ENCODE assay signal across 20 mouse cellular contexts in genomic region chr9:55710553-55710952, GRCm38 (mm10).
DNase-seq lines count a peak whose midpoint lies in the region; ATAC-seq lines count a peak whose summit lies in the region.
"Had no signal": no experiment of that assay in that cellular context is flagged by ENCODE, and none has a peak within 500 bp of the region (broad histone marks: within the 10 kb centered on the region; RNA-seq: fewer than 3 reads in every experiment).

No protein-coding gene starts in this region.

- no peaks in the 10 kb centered on the region for H3K9me3 ChIP-seq in forebrain, embryonic 15.5 days
- no peaks in the 10 kb centered on the region for H3K9me3 ChIP-seq in forebrain, embryonic 11.5 days (ENCODE audit: control insufficient read depth, low read length)
- H3K9me3 ChIP-seq in intestine, embryonic 16.5 days (ENCODE audit: control insufficient read depth, low read length) = no peaks in the 10 kb centered on the region
- H3K9me3 ChIP-seq: embryonic facial prominence, embryonic 12.5 days; G1E; heart, embryonic 13.5 days; hindbrain, embryonic 15.5 days had no signal

- DNase-seq in cerebellum, postnatal 10 days = peak; percentile 23 to 34
- DNase-seq in cerebellum, adult 18-20 months = no peak
- DNase-seq in forebrain, embryonic 11.5 days (ENCODE audit: low spot score) = no peak
- DNase-seq in layer of hippocampus, postnatal 36 days = peak; percentile 2 to 5
- no peak for DNase-seq in layer of hippocampus, postnatal 25 days (ENCODE audit: extremely low spot score in 1 of 2, low spot score in 1 of 2)
- peak; percentile 18 for DNase-seq in brain, embryonic 18.5 days (ENCODE audit: low read depth, low spot score)
- DNase-seq: adrenal gland, postnatal 14 days; B cell, adult 2 months; cerebellum, adult 9-10 months; gastrocnemius, postnatal 36 days; heart, adult 11 months; heart, postnatal 36 days had no signal

- H3K36me3 ChIP-seq in forebrain, embryonic 15.5 days = no peaks in the 10 kb centered on the region
- no peaks in the 10 kb centered on the region for H3K36me3 ChIP-seq in forebrain, embryonic 11.5 days (ENCODE audit: control insufficient read depth, insufficient read depth, low read length)
- H3K36me3 ChIP-seq in intestine, embryonic 16.5 days (ENCODE audit: control insufficient read depth, insufficient read depth, low read length) = no peaks in the 10 kb centered on the region
- H3K36me3 ChIP-seq: embryonic facial prominence, embryonic 12.5 days; G1E; heart, embryonic 13.5 days; hindbrain, embryonic 15.5 days had no signal

- no peak overlapping the region for H3K4me3 ChIP-seq in forebrain, embryonic 15.5 days
- no peak overlapping the region for H3K4me3 ChIP-seq in forebrain, embryonic 11.5 days (ENCODE audit: low read depth, low read length)
- no peak overlapping the region for H3K4me3 ChIP-seq in intestine, embryonic 16.5 days (ENCODE audit: low read length)
- H3K4me3 ChIP-seq: embryonic facial prominence, embryonic 12.5 days; heart, embryonic 13.5 days; hindbrain, embryonic 15.5 days had no signal

- peak; percentile 79 for ATAC-seq in forebrain, embryonic 15.5 days (replicated peaks)
- ATAC-seq in forebrain, embryonic 11.5 days (replicated peaks; ENCODE audit: low FRiP score) = no peak
- ATAC-seq in intestine, embryonic 16.5 days = no peak
- ATAC-seq: CD4-positive, CD25-positive, alpha-beta regulatory T cell, adult 4 months; intestine, postnatal 0 days had no signal

- H3K27ac ChIP-seq in forebrain, embryonic 15.5 days (replicated peaks) = peak overlapping the region; percentile 19; the same call in 1 of the 2 replicates
- no peak overlapping the region for H3K27ac ChIP-seq in forebrain, embryonic 11.5 days (ENCODE audit: low read depth, low read length)
- H3K27ac ChIP-seq in intestine, embryonic 16.5 days (ENCODE audit: low read length) = no peak overlapping the region
- H3K27ac ChIP-seq: embryonic facial prominence, embryonic 12.5 days; heart, embryonic 13.5 days; hindbrain, embryonic 15.5 days had no signal

- H3K9ac ChIP-seq in forebrain, embryonic 15.5 days (replicated peaks) = no peak overlapping the region
- H3K9ac ChIP-seq in forebrain, embryonic 11.5 days (ENCODE audit: low read length) = no peak overlapping the region; the same call in 1 of the 2 replicates
- H3K9ac ChIP-seq in intestine, embryonic 16.5 days (ENCODE audit: low read depth, low read length) = no peak overlapping the region
- H3K9ac ChIP-seq: embryonic facial prominence, embryonic 12.5 days; heart, embryonic 13.5 days; hindbrain, embryonic 15.5 days had no signal

- 70% methylated on average over 5 of the region's 5 CpGs for WGBS in forebrain, embryonic 15.5 days
- 82% methylated on average over 5 of the region's 5 CpGs for WGBS in forebrain, embryonic 11.5 days
- WGBS in intestine, embryonic 16.5 days = 88% methylated on average over 5 of the region's 5 CpGs

- H3K27me3 ChIP-seq in forebrain, embryonic 15.5 days = no peaks in the 10 kb centered on the region
- no peaks in the 10 kb centered on the region for H3K27me3 ChIP-seq in forebrain, embryonic 11.5 days (ENCODE audit: control insufficient read depth, insufficient read depth, low read length)
- no peaks in the 10 kb centered on the region for H3K27me3 ChIP-seq in intestine, embryonic 16.5 days (replicated peaks; ENCODE audit: control insufficient read depth, insufficient read depth, low read length)
- H3K27me3 ChIP-seq: embryonic facial prominence, embryonic 12.5 days; heart, embryonic 13.5 days; hindbrain, embryonic 15.5 days had no signal

- no peaks in the 10 kb centered on the region for H3K4me1 ChIP-seq in forebrain, embryonic 15.5 days
- no peaks in the 10 kb centered on the region for H3K4me1 ChIP-seq in forebrain, embryonic 11.5 days (replicated peaks; ENCODE audit: control insufficient read depth, insufficient read depth, low read length)
- H3K4me1 ChIP-seq in intestine, embryonic 16.5 days (ENCODE audit: control insufficient read depth, insufficient read depth, low read length) = no peaks in the 10 kb centered on the region
- H3K4me1 ChIP-seq: embryonic facial prominence, embryonic 12.5 days; heart, embryonic 13.5 days; hindbrain, embryonic 15.5 days had no signal

- no peak overlapping the region for H3K4me2 ChIP-seq in forebrain, embryonic 15.5 days (replicated peaks)
- H3K4me2 ChIP-seq in forebrain, embryonic 11.5 days (ENCODE audit: low read depth, low read length, severe bottlenecking) = no peak overlapping the region
- H3K4me2 ChIP-seq in intestine, embryonic 16.5 days (ENCODE audit: low read depth, low read length) = no peak overlapping the region
- H3K4me2 ChIP-seq: embryonic facial prominence, embryonic 12.5 days; heart, embryonic 13.5 days; hindbrain, embryonic 15.5 days had no signal

Comparison
In these comparisons a context has a peak if more than half of its experiments do, and no peak if none do; other contexts are left out.
1. DNase-seq: peak in cerebellum, postnatal 10 days (2 of 2), layer of hippocampus, postnatal 36 days (2 of 2) and brain, embryonic 18.5 days (single experiment); none in cerebellum, adult 18-20 months (0 of 2), forebrain, embryonic 11.5 days (single experiment) and layer of hippocampus, postnatal 25 days (0 of 2).